Mouse (Mus musculus) C2C12 (cell line): Measurements from ENCODE around the gene Mcrip1.

Experiments used
- CEBPB ChIP-seq: IDR thresholded peaks from one replicate; pipeline ENCODE4 v1.6.1; 2011; ENCODE audit warnings: low read depth, mild to moderate bottlenecking, control low read depth, moderate library complexity
- CTCF ChIP-seq: IDR thresholded peaks from one replicate; pipeline ENCODE4 v1.5.1; 2011; ENCODE audit not compliant: control insufficient read depth, insufficient read depth, insufficient read length
- FOSL1 ChIP-seq: IDR thresholded peaks from one replicate; pipeline ENCODE4 v1.8.0; 2011; ENCODE audit warnings: mild to moderate bottlenecking, low read length; ENCODE audit not compliant: poor library complexity, insufficient read depth, severe bottlenecking
- MAX ChIP-seq: IDR thresholded peaks from one replicate; pipeline ENCODE4 v1.6.1; 2011; ENCODE audit warnings: mild to moderate bottlenecking, control low read depth
- MYOD1 ChIP-seq: IDR thresholded peaks from one replicate; pipeline ENCODE4 v1.6.1; 2011; ENCODE audit warnings: low read depth; ENCODE audit not compliant: control insufficient read depth, insufficient read length
- MYOG ChIP-seq: IDR thresholded peaks from one replicate; pipeline ENCODE4 v1.6.1; 2011; ENCODE audit not compliant: control insufficient read depth, insufficient read length; ENCODE audit errors: extremely low read depth
- USF1 ChIP-seq: IDR thresholded peaks from one replicate; pipeline ENCODE4 v1.6.1; 2011; ENCODE audit warnings: low read depth, mild to moderate bottlenecking, control low read depth, moderate library complexity

GRCm38 (mm10) chr11:120512790-120513453, 36.6 kb downstream of the Mcrip1 start:
- TF ChIP-seq FOSL1 (no peak), CTCF (no peak), USF1 (no peak), MAX (no peak), MYOG (no peak), CEBPB (no peak), MYOD1 (no peak)
